Mouse (Mus musculus): ENCODE measurements around the gene Klhl31.

Klhl31 gene

GRCm38 (mm10) chr9:77695586-77695985 lies 59.3 kb downstream of the Klhl31 start:
- DNase-seq (ENCODE audit: low read depth in 2 of 2, low spot score in 2 of 2) = no peak

DNA sequence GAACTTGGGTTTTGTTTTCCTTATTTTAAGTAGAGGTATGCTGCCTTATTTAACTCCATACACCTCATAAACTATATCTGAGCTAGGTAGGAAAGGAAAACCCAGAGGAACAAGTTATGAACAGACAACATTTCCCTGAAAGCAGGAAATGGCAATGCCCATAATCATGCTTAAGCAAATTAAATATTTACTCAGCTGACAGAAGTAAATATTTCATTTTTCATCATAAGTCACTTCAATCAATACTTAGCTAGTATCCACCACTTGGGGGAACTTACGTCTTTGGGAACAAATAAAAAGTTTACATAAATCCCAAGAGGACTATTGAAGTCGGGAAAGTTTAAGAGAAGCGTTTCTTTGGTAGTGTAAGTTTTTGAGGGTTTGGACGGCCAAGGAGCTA lies 67.2 kb downstream of the Klhl31 start:
- no peak for DNase-seq (ENCODE audit: low read depth in 2 of 2, low spot score in 2 of 2)

DNA sequence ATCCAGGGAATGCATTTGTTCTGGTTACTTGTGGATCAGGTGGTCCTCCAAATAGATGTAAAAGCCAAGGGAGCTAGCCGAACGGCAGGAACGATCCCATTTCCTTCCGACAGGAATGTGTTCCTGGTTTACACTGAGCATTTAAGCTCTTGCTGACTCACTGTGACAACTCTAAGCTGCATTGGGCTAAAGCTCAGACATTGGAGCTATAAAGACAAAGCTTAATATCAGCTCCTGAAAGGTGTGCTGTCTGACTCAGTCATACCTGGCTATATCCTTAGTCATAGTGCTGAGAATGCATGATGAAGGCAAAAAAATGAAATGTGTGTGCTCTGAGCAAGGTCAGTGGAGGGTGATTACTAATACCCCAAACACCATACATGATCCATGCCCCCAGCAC lies 67.8 kb downstream of the Klhl31 start:
- DNase-seq (ENCODE audit: low read depth in 2 of 2, low spot score in 2 of 2) = no peak

DNA sequence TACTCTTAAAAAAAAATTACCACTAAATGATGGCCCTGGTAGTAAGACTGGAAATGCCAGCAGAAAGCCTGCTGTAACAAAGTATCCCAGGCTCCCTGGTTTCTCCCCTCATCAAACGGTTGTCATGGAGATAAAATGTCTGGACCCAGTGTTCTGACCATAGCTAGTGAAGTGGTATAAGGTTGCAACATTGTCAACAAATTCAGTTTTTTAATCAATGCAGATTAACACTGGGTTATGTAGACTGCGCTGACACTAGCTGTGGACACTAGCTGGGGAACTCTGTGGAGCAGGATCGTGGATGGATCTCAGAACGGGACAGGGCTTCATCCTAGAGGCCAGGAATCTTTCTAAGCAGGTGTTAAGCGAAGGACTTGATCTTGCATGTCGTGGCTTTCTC lies 70.2 kb downstream of the Klhl31 start:
- no peak for DNase-seq (ENCODE audit: low read depth in 2 of 2, low spot score in 2 of 2)

- no peak for DNase-seq (ENCODE audit: low read depth in 2 of 2, low spot score in 2 of 2)
Observed at GRCm38 (mm10) chr9:77707433-77708139, 71.3 kb downstream of the Klhl31 start.

DNA sequence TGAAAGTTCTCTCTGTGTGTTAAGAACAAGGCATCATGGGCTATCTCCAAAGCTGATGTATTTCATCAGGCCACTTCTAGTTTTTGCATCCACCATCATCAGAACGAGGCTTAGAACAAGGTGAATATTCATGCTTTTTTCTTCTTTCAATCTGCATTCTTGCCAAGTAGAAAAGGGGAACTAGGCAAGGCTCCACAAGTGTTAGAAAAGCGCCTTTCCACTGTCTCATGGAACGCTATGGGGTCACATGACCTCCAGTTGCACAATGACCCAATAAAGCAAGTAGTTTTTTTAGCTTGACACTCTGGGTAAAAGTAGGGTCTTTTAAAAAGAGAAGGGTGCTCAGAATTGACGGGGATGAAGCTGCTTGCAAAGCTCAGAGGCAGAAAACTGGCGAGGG lies 72.7 kb downstream of the Klhl31 start:
- DNase-seq (ENCODE audit: low read depth in 2 of 2, low spot score in 2 of 2) = no peak
